8 mouse cellular contexts compared by ENCODE assay signal in genomic region chr10:119238985-119239631, GRCm38 (mm10). TPM values are rescaled to one million over a fixed set of nuclear protein-coding genes. Genes with fewer than 3 reads are reported as not detected.
DNase-seq lines count a peak whose midpoint lies in the region; ATAC-seq and TF ChIP-seq lines count a peak whose summit lies in the region.

No protein-coding gene starts in this region.

- peaks cover 6% of the 10 kb centered on the region; the same call in 1 of the 2 replicates for H3K4me1 ChIP-seq in cerebellum, adult 2 months (ENCODE audit: control insufficient read depth, insufficient read depth, low read length)
- H3K4me1 ChIP-seq in hindbrain, embryonic 16.5 days (ENCODE audit: control insufficient read depth, insufficient read depth, low read depth, low read length), result peaks cover 15% of the 10 kb centered on the region
- H3K4me1 ChIP-seq in limb, embryonic 10.5 days, result peaks cover 20% of the 10 kb centered on the region

- H3K36me3 ChIP-seq in hindbrain, embryonic 16.5 days (ENCODE audit: control insufficient read depth, insufficient read depth, low read length), result peaks cover 3% of the 10 kb centered on the region; the same call in 1 of the 2 replicates
- peaks cover 29% of the 10 kb centered on the region for H3K36me3 ChIP-seq in limb, embryonic 10.5 days

- WGBS in cerebellum, adult 2 months, result under 1% methylated on average over 54 of the region's 54 CpGs
- WGBS in hindbrain, embryonic 16.5 days, result under 1% methylated on average over 50 of the region's 54 CpGs
- 0% methylated on average over 54 of the region's 54 CpGs for WGBS in limb, embryonic 10.5 days

- no peak for TF ChIP-seq POLR2A in cerebellum, adult 2 months (IDR thresholded peaks at IDR 0.05; ENCODE audit: borderline replicate concordance, insufficient read depth, low read length)

- peak overlapping the region; percentile 43 for H3K27ac ChIP-seq in cerebellum, adult 2 months (ENCODE audit: insufficient read depth, low read length)
- peak overlapping the region; percentile 97 for H3K27ac ChIP-seq in hindbrain, embryonic 16.5 days (ENCODE audit: low read depth, low read length)
- H3K27ac ChIP-seq in limb, embryonic 10.5 days, result peak overlapping the region; percentile 99

- no peak for DNase-seq in Patski (ENCODE audit: low read depth, low spot score)
- DNase-seq in cerebellum, adult 2 months, result peak; percentile 59 to 67
- peak; percentile 51 for DNase-seq in forelimb bud, embryonic 11.5 days (ENCODE audit: low read depth, low spot score)
- peak; percentile 79 for DNase-seq in limb, embryonic 10.5 days (ENCODE audit: low spot score)
- DNase-seq in mesoderm, embryonic 11.5 days (ENCODE audit: low read depth, low spot score), result peak; percentile 50
- peak; percentile 55 for DNase-seq in right cerebral cortex, postnatal 4 days

- H3K4me3 ChIP-seq in cerebellum, adult 2 months (replicated peaks; ENCODE audit: insufficient read depth, low read depth, low read length), result peak overlapping the region; percentile 66
- peak overlapping the region; percentile 100 for H3K4me3 ChIP-seq in hindbrain, embryonic 16.5 days (ENCODE audit: low read length)
- H3K4me3 ChIP-seq in limb, embryonic 10.5 days, result peak overlapping the region; percentile 96

- H3K9me3 ChIP-seq in hindbrain, embryonic 16.5 days (ENCODE audit: control insufficient read depth, low read length), result no peaks in the 10 kb centered on the region
- H3K9me3 ChIP-seq in limb, embryonic 10.5 days (replicated peaks), result no peaks in the 10 kb centered on the region

- no peaks in the 10 kb centered on the region for H3K27me3 ChIP-seq in Patski
- no peaks in the 10 kb centered on the region for H3K27me3 ChIP-seq in cerebellum, adult 2 months (ENCODE audit: control insufficient read depth, insufficient read depth, low read length)
- no peaks in the 10 kb centered on the region for H3K27me3 ChIP-seq in hindbrain, embryonic 16.5 days (replicated peaks; ENCODE audit: control insufficient read depth, insufficient read depth, low read length)
- H3K27me3 ChIP-seq in limb, embryonic 10.5 days (ENCODE audit: low read depth, poor library complexity, severe bottlenecking), result no peaks in the 10 kb centered on the region

- peak overlapping the region; percentile 70 for H3K4me2 ChIP-seq in hindbrain, embryonic 16.5 days (ENCODE audit: low read length)

- CTCF ChIA-PET in Patski (lab: Charles Lee), result no interaction called here

- peak overlapping the region; percentile 98 for H3K9ac ChIP-seq in hindbrain, embryonic 16.5 days (ENCODE audit: low read depth, low read length)

- in situ Hi-C loops in Patski (cut with MboI; ENCODE audit: low pct_unique_long_range_greater_than_20kb), result loop anchor here (25.0 kb wide), 1 partner anchor 377 kb away; the partner anchor contains the start of gene Dyrk2

- no peak for TF ChIP-seq CTCF in Patski (IDR thresholded peaks at IDR 0.05)
- TF ChIP-seq CTCF in cerebellum, adult 2 months (IDR thresholded peaks at IDR 0.05; ENCODE audit: borderline replicate concordance, insufficient read depth, low read depth, low read length), result no peak

- POLR2A ChIA-PET in Patski (lab: Charles Lee), result no interaction called here

- ATAC-seq in Patski, result peak; percentile 15
- ATAC-seq in hindbrain, embryonic 16.5 days, result peak; percentile 10
- no peak for ATAC-seq in activated CD4-positive, CD25-positive, alpha-beta regulatory T cell, adult 4 months

RNA-seq across cellular contexts. Expression of gene Cand1, which starts 0.7 kb away (rescaled TPM):
- polyA plus RNA-seq in Patski (2021), result 82.8 TPM
- 35.8 and 38.8 TPM in 2 replicates for polyA plus RNA-seq in cerebellum, adult 2 months (2012; rRNA removed)
- polyA plus RNA-seq in hindbrain, embryonic 16.5 days (2015; fragmentation: Nextera tagmentation; extraction: Ambion mirVana), result 36.2 and 45.6 TPM in 2 replicates
- polyA plus RNA-seq in limb, embryonic 10.5 days (2016; fragmentation: Nextera tagmentation; extraction: Ambion mirVana), result 95.9 and 107 TPM in 2 replicates
- polyA plus RNA-seq in activated CD4-positive, CD25-positive, alpha-beta regulatory T cell, adult 4 months (2017; shearing (Covaris generic)), result 10 to 100 TPM; 23.1 to 24.4 TPM

Comparison
In these comparisons a context has a peak if more than half of its experiments do, and no peak if none do; other contexts are left out.
1. H3K27ac ChIP-seq: peak in every context shown above with its lines; median percentile 99 in limb, embryonic 10.5 days; 97 in hindbrain, embryonic 16.5 days; 43 in cerebellum, adult 2 months.